Mouse (Mus musculus): ENCODE results near the gene Ccdc189.

Gene Ccdc189

DNA sequence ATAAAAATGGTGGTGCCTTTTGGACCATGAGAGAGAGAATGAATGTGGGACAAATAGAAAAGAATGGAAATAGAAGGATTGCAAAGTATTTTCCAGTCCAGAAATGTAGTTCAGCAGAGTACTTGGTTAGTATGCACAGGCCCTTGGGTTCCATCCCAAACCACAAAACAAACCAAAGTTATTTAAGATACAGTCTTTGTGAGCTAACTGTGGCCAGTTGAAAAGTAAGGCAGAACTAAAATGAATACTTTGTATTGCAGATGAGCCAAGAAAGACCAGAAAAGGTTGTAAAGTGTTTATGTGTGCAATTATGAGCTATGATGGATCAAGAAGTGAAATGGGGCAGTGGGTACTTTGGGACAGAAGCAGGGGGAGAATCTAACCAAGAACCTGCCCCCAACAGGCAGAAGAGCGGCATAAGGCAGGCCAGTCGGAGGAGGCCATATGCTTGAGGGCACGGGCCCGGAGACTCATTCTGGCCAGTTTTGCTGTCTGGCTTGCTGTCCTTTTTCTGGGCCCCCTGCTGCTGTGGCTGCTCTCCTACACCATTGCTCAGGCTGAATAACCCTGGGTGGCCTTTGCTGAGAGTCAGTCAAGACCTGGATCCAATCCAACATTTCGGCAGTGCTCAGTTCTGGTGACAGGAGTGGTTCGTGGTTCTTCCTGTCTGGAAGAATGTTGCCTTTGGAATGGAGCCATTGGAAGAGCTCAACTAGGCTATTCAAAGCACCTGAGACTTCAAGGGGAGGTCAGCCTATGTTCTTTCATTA, 23.8 kb downstream of the Ccdc189 start:
- POLR2A ChIA-PET: interaction anchor here in 3 of 4 experiments (0.7 to 1.4 kb wide), 5 partner anchors 24 to 848 kb away, joined by 3 to 6 read pairs (median 3); partner anchors contain the start of genes Ccdc189 (in 1 of the 3) and Rnf40 (in 1 of the 3)
- CTCF ChIA-PET: interaction anchor here in 2 of 4 experiments (0.6 to 1.0 kb wide), 4 partner anchors 24 to 308 kb away, joined by 3 to 4 read pairs (median 3); partner anchors contain the start of gene Ccdc189 (in 1 of the 2)

DNA sequence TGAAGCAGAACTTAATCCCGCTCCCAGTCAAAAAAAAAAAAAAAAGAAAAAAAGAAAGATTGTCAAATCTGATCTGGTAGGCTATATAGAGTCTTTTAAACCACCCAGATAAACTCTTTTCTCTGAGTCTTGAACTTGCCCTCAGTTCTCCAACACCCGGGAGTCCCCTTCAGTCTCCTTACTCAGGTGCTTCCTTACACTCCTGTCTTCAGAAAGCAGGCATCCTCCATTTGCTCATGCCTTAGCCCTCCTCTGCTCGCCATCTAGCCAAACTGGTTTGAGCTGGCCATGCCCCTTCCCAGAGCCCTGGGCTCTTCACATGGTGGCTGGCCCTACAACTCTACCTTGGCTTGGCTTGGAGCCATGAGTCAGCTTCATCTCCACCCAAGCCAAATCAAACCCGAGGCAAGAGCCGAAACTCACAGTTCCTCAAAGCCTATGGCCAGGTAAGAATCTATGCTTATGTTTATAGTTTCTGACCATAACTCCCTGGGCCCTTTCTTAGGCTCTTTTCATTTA, 27.0 kb downstream of the Ccdc189 start, which contains the start of gene Tmem265:
Gene Tmem265, plus strand, starts transcription at position 51 of the 519 bp plus-strand sequence.
- CTCF ChIA-PET: no interaction called here

DNA sequence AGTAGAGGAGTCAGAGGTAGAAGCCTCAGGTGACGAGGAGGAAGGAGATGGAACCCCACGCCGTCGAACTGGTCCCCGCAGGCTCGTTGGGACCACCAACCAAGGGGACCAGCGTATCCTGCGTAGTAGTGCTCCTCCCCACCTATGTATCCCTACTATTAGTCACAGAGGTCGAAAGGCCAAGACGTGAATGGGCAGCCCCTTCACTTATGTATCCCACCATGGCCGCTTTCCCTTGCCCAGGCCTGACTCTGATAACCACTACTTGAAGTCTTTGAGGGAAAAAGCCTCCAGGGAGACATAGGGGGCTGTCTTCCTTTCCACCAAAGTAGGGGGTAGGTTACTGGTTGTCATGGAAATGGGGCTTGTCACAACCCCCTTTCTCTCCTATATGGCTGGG, 27.8 kb downstream of the Ccdc189 start:
- POLR2A ChIA-PET: interaction anchor here in 2 of 4 experiments (0.7 to 1.3 kb wide), 5 partner anchors 13 to 973 kb away, joined by 3 to 8 read pairs (median 4); no protein-coding TSS in a partner anchor
- CTCF ChIA-PET: interaction anchor here in 3 of 4 experiments (0.7 to 1.2 kb wide), 3 partner anchors 16 to 119 kb away, joined by 3 to 7 read pairs (median 3); no protein-coding TSS in a partner anchor

More for the DNA sequence above, 27.0 kb downstream of the Ccdc189 start, which contains the start of gene Tmem265:
- POLR2A ChIA-PET: interaction anchor here in 3 of 4 experiments (0.5 to 1.3 kb wide), 4 partner anchors 11 to 47 kb away, joined by 3 to 7 read pairs (median 4); no protein-coding TSS in a partner anchor

DNA sequence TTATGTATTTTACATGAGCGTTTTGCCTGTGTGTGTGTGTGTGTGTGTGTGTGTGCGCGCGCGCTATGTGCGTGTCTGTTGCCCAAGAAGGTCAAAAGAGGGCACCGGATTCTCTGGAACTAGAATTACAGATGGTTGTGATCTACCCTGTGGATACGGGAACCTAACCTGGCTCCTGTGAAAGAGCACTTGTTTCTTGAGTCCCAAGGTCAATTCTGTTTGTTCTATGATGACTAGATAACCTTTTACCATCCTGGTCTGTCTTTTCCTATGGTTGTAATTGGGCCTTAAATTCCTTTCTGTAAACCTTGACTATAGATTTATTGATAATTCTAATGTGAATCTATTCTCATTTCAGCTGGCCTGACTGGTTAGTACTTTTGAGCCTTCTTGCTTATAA, 36.8 kb downstream of the Ccdc189 start:
- POLR2A ChIA-PET: interaction anchor here in 1 of 4 experiments (0.7 kb wide), 1 partner anchor 208 kb away, joined by 3 read pairs; no protein-coding TSS in a partner anchor
- CTCF ChIA-PET: interaction anchor here in 1 of 4 experiments (0.7 kb wide), 1 partner anchor 37 kb away, joined by 4 read pairs; the partner anchor contains the start of gene Rnf40

DNA sequence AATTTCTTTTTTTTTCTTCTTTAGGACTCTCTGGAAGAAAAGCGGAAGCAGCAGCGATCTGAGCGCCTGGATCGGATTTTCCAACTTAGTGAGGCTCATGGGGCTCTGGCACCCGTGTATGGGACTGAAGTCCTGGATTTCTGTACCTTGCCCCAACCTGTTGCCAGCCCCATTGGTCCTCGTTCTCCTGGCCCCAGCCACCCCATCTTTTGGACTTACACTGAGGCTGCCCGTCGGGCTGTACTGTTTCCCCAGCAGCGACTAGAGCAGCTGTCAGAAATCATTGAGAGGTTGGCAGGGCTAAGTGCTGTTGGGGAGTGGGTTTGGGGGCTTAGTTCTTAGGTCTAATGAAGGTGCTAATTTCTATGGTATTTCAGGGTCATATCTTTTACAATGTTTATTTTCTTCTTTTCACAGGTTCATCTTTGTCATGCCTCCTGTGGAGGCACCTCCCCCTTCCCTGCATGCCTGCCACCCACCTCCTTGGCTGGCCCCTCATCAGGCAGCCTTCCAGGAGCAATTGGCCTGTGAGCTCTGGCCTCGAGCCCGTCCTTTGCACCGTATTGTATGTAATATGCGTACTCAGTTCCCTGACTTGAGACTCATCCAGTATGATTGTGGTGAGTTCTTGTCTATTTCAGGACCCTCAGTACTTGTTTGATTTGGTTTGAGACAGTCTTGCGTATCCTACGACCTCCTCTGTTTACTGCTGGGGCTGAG, 39.1 kb downstream of the Ccdc189 start:
- ChIA-PET CTCF (interaction anchor here in 1 of 4 experiments (0.5 kb wide), 1 partner anchor 66 kb away, joined by 9 read pairs; no protein-coding TSS in a partner anchor), POLR2A (interaction anchor here in 2 of 4 experiments (0.6 to 1.0 kb wide), 3 partner anchors 8 to 55 kb away, joined by 3 to 4 read pairs (median 3); no protein-coding TSS in a partner anchor)

DNA sequence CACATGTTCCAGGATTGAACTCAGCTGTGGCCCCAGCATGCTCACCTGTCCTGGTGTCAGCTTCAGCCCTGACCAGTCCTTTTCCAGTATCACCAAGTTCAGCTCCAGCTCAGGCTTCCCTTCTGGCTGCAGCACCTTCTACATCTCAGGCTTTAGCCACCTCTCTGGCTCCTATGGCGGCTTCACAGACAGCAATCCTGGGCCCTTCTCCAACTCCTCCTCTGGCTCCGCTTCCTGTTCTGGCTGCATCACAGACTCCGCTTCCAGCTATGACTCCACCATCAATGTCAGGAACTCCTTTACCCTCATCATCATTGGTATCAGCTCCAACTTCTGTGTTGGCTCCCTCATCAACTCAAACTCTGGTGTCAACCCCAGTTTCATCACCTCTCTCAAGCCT, 46.7 kb downstream of the Ccdc189 start:
- ChIA-PET POLR2A (interaction anchor here in 2 of 4 experiments (0.9 to 2.7 kb wide), 12 partner anchors 11 to 46 kb away, joined by 3 to 17 read pairs (median 4); no protein-coding TSS in a partner anchor), CTCF (no interaction called here)

Data from embryonic stem cell, embryonic (primary cell).